Mouse (Mus musculus) erythroid progenitor cell, adult 5-6 weeks (primary cell): ENCODE data around the gene Cd47. TPM values are rescaled to one million over a fixed set of nuclear protein-coding genes. Genes with fewer than 3 reads are reported as not detected.

Experiments used
- ATAC-seq: replicated peaks from 2 replicates; pipeline ENCODE4 v1.8.0; 2016; ENCODE audit warnings: moderate number of reproducible peaks, mild to moderate bottlenecking, moderate TSS enrichment, inconsistent platforms; ENCODE audit not compliant: poor library complexity, low FRiP score, severe bottlenecking
- total RNA-seq, 2 experiments: library from RNA; stranded (forward) in 1 of 2; stranded (reverse) in 1 of 2; fragments of 150-400 nt in 1 of 2; fragments of 186-747, 209-891 nt in 1 of 2; gene quantifications; 2 replicates each; pipeline versions ENCODE4 v1.2.3 to v1.2.4; 2015 to 2017; ENCODE audit warnings: low replicate concordance in 2 of 2

The Cd47 gene
- total RNA-seq, 2 experiments from 2014 or later = 624 to 874 TPM

DNA sequence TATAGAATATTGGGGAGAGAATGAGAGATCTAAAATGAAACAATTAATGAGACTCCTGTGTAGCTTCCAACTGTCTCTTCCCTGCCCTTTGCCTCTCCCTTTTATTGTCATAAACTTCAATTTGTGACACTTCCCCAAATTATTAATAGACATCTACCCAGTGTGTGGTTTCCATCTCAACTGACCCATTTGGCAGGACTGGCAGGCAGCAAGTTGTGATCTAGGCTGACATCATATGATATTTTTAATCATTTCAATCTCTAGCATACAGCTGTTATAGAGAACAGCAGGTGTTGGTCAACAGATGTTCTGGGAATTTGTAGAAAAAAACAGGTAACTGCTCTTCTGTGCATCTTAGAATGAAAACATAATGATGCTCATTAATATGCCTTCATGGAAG is 17.0 kb upstream of the Cd47 start:
- ATAC-seq = no peak

DNA sequence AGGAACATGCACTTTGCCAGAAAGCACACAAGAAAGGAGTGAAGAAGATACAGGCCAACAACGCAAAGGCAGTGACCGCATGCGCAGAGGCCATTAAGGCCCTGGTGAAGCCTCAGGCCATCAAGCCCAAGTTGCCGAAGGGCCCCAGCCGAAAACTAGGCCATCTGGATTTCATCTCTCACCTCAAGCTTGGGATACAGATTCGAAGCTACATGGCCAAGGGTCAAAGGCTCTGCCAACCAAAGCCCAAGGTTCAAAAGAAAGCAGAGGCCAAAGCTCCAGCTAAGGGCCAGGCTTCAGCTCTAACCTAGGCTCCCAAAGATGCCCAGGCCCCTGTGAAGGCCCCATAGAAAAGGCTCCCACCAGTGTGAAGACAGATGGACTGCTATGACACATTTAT is 14.2 kb upstream of the Cd47 start:
- no peak for ATAC-seq

DNA sequence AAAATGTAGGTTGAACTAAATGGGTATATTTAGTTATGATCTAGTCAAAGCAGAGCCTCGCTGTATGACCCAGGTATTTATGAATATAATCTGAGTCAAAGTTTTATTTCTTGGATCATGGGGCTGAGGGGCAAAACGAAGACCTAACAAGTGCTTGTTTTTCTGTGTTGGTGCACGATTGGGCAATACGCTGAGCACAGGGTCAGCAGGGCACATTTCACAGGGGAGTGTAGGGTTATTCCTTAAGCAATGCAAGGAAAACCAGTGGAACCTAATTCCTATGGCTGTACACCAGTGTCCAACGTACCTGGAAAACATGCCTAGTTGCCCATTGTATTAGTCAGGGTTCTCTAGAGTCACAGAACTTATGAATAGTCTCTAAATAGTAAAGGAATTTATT is 12.6 kb upstream of the Cd47 start:
- no peak for ATAC-seq

DNA sequence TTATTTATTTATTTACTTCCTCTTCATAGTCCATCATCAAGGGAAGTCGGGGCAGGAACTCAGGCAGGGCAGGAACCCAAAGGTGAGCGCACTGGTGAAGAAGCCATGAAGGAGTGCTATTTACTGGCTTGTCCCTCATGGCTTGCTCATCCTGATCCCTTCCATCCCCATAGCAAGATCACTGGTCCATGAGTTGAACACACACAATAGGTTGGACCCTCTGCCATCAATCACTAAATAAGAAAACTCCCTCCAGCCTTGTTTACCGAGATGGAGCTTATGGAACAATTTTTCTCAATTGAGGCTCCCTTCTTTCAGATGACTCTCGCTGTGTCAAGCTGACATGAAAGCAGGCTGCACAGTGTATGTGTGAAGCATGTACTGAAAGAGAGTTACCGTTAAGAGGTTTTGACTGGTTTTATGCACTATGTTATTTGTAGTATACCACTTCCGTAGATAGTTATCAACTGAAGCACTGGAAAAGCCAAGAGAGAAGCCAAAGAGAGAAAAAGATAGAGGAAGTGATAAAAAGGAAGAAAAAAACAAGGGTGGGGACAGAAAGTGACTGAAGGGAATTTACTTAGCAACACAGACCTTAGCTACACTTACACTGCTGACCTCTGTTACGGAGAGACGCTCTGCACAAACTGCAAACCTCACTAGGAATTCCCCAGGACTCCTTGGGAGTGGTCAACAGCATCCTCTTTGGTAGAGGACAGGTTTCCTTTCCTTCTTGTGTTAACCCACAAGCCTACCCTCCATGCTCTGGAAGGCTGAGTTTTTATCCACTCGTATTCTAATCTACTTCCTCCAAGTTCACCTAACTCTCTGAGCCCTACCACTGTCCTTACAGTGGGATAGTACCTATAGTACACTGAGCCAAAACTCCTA is 9.5 kb upstream of the Cd47 start:
- peak; percentile 27 for ATAC-seq

DNA sequence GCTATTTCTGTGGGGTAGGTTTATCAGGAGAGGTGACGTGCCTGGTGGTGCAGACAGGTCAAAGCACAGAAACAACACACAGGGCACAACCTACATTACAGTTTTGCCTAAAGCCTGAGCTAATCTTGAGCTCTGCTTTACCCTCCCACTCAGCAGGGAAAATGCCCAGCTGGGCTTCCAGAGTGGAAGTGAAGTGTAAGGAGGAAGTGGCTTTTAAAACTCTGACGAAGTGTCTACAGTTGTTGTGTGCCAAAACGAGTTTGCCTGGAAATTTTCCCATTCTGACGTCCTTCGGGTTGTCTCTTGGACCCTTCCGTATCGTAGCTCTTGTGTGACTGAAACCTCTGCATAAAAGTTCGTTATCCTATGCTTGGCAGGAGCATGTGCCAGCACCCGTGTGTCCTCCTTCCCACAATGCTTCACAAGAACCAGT is 7.9 kb upstream of the Cd47 start:
- ATAC-seq = peak; percentile 35

DNA sequence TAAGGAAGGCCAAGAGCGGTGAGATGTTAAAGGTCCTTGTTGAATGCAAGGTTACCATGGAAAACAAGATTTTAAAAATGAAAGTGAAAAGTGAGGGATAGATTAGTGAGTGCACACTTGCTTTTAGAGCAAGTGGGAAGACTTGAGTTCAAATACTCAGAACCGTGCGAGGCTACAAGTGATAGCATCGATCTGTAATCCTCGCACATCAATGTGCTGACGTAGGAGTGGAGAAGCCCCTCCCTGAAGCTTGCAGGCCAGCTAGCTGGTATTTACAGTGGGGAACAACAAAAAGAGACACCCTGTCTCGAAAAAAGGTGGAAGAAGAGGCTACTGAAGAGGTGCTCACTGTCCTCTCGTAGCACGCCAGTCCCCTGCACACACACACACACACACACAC is 6.7 kb upstream of the Cd47 start:
- no peak for ATAC-seq

DNA sequence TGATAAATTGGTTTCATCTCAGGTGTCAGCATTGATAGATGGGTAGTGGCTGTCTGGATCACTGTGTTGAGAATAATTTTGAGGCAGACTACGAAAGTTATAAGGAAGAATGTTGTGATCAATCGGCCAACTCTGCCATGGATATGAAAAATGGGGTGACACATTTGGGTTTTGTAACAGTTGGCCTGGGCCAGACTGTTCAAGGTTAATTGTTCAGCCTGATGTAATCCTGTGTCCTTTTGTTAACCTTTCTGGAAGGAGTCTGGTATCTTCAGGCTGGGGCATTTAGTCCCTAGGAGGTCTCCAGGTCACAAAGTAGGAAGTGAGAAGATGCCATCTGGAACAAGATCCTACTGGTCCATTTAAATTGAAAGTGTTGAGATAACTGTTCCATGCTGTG is 4.1 kb upstream of the Cd47 start:
- ATAC-seq = no peak

DNA sequence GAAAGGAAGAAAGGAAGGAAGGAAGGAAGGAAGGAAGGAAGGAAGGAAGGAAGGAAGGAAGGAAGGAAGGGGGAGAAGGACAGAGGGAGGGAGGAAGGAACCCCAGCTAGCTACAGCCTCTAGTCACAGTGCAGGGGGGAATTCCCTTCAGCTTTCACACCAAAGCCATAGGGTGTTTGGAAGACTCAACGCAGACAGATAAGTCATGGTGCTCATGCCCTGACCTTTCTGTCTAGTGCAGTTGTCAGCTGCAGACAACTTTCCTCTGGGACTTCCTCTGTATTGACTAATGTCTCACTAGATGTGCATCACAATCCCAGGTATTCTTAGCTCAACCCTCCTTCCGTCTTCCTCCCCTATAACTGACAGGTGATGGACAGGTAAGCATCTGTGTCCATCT is 3.4 kb upstream of the Cd47 start:
- ATAC-seq = no peak

DNA sequence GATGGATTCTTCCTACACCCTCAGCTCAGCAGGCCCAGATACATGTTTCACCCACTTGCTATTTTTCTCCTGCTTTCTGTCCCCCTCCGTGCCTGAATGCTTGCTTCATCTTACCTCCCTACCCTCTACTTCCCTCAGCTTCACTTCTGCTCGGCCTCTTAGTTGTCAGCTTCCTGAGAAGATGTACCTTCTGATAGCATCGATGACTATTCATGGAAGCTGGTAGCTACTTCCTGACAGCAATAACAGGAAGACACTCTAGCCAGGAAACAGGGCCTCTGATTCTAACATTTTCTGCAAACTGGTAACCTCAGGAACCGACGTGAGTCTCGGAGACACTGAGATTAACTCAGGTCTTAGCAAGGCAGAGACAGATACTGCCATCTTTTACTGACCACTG is 1.5 kb upstream of the Cd47 start:
- ATAC-seq = no peak

DNA sequence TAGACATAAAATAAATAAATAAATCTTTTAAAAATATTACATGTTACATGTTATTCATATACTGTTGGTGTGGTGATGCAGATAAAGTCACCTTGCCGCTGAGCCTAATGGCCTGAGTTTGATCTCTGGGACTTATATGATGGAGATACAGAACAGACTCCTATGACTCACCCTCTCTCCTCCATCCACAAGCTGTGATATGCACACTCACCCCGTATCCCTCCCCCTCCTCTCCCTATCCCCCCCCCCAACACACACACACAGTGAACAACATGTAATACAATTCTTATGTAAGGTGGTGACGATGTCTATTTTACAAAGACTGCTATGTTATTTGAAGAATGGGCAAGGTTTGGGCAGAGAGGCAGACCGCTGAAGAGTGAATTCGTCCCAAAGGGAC is 663 bp downstream of the Cd47 start:
- ATAC-seq = no peak

DNA sequence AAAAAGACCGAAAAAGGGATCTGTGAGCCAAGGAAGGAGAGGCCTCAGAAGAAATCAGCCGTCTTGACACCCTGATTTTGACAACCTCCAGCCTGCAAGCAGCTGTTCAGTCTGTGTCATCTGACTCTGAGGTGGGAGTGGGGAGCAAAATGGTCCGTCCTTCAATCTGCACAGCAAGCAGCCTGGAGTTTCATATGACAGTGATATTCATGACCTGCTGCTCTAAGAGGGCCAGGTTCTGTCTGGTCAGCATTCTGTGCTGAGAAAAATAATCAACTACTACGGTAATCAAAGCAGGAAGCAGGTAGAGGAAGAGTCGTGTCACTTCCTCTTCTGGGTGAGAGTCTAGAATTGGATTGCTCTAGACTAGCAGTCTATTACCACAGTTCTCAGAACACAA is 1.1 kb downstream of the Cd47 start:
- ATAC-seq = no peak

DNA sequence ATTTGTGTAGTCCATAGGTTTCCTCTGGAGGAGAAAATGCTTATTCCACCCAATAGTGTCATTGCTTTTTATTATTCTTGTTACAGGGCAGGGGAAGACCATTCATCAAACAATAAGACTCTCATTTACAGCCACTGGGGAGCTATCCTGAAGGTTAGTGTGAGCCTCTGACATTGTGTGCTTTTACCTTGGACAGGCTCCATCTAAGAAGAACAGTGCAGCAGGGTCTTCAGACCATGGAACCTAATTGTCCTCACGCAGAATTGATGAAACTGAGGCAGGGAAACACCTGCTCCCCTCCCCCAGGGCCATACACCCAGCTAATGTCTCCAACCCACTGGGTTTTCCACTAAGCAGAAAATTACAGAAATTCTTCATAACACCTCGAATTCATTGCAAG is 2.7 kb downstream of the Cd47 start:
- no peak for ATAC-seq

DNA sequence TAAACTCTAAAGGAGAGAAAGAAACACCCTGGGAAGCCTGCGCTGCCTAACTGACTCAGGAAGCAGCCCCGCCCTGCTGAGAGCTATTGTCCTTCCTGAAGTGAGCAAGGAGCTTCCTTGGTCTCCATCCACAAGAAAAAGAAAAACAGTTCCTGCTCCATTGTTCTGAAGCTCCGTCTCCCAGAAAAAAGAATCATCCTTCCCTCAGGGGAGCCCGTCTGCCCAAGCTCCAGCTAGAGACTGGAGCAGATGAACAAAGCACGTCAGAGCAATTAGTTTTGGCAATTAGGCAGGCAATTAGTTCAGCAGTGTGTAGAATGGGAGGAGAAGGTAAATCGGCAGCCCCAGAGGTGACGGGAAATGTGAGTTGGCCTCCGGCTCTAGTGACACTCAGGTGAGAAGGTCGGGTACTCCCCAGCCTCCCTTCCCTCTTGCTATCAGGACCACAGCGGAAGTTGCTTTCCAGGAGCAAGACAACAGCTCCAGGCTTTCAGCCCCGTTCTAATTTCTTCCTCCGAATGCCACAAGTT is 3.7 kb downstream of the Cd47 start:
- no peak for ATAC-seq

DNA sequence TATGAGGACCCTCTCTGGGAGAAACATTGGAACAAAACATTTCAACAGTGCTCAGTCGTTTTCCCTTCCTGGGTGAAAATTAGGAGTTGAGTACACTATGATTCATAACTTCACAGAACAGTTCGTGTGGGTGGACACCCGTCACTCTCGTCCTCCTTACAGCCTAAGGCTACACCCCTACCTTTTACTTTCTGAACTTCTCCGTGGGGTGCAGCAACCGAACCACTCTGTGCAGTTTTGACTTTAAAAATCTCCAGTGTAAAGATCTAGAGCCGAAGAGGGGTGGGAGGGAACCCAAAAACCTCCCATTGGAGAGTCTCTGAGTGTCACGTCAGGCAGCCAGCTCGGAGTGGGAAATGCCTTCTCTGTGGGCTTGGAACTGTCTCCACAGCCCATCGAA is 6.6 kb downstream of the Cd47 start:
- no peak for ATAC-seq

DNA sequence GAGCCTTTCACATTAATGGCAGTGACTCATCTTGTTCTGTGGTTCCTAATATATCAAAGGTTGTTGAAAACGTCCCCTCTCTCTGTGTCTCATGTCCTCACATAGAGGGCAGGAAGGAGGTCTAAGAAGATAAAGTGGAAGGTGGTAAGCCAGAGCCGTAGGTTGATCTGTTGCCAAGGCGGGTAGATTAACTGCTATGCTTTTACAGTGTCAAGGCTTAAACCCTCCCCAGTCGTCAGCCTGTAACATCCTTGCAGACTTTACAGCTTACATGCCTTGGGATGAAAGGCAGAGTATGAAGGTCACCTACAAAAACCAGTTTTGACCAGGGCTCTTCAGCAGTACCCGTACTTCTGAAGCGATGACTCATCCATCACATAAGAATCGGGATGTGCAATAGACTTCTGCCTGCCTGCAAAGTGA is 7.1 kb downstream of the Cd47 start:
- peak; percentile 79 for ATAC-seq

DNA sequence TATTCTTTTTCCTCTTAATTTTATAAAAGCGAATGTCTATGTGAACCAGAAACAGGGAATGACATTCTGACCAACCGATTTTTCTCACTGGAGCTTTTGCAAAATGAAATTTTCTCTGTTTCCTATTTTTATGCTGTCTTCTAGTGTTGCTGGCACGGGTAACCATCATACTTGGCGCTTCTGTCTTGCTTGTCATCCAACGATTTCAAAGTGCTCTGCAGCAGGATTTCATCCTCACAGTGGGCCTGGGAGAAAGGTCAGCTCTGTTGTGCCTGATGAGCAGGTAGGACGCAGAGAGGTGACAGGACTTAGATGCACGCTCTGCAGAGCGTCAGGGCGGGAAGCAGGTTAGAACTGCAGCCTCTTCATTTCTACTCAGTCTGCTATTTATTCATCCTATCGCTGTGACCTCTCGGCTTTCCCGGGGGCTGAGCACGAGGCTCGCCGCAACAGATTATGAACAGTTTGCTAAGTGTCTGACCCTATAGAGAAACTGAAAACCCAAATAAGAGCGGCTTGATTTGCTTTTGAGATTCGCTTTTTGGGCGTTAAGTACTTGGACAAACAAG is 7.6 kb downstream of the Cd47 start:
- ATAC-seq = no peak

DNA sequence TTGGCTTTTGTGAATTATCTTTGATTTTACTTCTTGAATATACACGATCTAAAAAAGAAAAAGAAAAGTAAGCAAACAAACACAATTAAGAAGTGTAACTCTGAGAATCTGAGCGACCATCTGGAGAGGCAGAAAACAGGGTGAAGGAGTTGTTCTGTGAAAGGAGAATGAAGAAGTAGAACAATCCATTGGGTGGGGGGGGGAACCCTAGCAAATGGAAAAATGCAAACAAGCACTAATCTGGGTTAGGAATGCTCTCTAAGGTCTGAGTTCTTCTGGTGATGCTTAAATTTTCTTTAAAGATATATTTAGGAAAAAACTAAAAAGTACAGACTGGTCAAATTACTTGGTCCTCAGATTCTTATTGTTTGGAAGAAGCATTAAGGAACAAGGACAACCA is 11.6 kb downstream of the Cd47 start:
- ATAC-seq = no peak

DNA sequence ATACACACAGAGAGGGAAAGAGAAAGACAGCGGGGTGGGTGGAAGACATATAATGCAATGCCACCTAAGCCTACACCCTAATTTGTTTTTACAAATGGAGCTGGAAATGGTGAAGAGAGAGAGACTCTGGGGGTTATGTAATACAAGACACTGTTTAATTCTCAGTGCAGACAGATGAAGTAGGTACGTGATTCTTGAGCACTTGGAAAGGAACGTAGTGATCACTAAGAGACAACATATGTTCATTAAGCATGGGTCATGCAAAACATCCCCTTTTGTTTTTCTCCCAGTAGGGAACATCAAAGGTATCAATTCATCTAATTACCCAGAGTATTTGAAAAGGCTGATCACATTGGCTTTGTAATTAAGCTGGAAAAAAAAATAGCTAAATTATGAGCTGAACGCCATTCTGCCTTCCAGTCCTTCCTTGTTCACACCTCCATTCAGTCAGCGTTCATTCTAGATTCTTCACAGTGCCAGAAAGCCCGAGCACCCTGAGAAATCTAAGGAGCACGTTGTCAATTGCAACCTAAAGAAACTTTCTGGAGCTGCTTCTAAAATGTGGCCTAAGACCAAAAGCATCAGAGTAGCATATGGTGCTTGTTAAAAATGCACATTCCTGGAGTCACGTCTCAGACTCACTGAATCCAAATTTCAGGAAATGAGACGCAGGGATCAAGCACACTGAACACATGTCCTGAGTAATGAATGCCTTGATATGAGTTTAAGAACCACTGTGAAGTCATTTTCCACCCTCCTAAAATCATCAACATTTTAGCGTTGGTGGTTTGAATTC is 12.7 kb downstream of the Cd47 start:
- no peak for ATAC-seq

DNA sequence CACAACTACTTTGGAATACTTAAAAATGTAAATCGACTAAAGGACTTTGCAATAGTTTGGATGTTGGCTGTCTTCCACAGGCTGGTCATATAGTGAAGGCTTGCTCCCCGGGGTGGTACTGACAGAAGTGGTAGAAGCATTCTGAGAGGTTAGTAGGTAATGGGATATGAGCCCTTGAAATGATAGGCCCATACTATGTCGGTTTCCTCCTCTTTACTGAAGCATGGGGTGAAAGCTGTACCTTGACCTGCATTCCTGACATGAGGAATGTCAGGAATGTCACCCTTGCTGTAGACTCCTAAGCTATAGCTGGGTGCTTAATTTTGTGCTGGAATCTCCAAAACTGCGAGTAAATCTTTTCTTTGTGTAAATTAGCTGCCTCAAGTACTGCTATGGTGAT is 14.1 kb downstream of the Cd47 start:
- ATAC-seq = no peak

DNA sequence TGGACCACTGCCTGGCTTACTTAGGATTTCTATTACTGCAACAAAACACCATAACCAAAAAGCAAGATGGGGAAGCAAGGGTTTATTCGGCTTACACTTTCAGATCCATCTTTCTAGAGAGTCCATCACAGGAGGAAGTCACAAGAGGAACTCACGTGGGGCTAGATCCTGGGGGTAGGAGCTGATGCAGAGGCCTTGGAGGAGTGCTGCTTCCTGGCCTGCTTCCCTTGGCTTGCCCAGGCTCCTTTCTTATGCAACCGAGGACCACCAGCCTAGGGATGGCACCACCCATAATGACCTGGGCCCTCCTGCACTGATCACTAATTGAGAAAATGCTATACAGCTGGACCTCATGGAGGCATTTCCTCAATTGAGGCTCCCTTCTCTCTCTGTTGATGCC is 16.6 kb downstream of the Cd47 start:
- no peak for ATAC-seq

DNA sequence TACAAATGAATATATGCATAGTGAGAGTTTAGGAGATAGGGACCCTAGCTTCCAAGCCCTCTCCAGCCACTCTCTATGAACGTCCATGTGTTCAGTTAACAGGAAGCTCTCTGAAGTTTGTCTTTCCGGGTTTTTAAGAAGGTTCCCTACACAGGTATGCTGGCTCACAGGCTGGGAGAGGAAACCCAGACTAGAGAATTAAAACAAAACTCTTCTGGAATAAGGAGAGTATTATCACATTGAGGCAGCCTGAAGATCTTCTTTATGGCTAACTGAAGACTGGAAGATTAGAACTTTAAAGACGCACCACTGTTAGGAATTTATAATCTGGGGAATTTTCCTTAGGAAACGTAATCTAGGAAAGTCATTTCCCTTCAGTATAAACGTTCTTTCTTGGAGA is 17.8 kb downstream of the Cd47 start:
- ATAC-seq = peak; percentile 53
